Mouse (Mus musculus) lung, adult 2 months (tissue): Measurements from ENCODE around the gene Ablim1.

ENCODE experiments used
- CTCF ChIP-seq: fragments of 200-500 bp; IDR thresholded peaks from 2 replicates; pipeline ENCODE4 v1.5.1; 2011; ENCODE audit warnings: mild to moderate bottlenecking, low read length, control low read depth; ENCODE audit not compliant: insufficient read depth
- POLR2A ChIP-seq: fragments of 200-500 bp; IDR thresholded peaks from 2 replicates; pipeline ENCODE4 v1.6.1; 2011; ENCODE audit warnings: low read depth, mild to moderate bottlenecking, control low read depth, low read length, borderline replicate concordance; ENCODE audit errors: extremely low read depth

DNA sequence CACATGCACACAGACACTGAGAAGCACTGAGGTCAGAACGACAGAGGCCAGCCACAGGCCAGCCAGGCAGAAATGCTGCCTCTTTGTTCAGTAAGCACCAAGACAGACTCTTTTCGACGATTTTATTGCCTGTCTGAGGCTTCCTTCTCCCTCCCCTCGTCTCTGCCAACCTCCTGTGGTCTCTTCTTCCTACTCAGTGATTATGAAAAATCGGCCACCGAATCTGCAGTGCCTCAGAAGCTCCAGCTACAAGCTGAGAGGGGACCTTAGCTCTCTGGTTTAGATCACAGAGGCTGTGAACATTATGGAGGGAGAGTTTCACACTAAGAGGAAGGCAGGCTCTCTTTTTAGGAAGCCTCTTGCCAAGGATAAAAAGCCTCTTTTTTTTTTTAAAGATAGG is 167.0 kb downstream of the Ablim1 start:
- TF ChIP-seq CTCF (no peak), POLR2A (no peak)
